Mouse (Mus musculus) intestine, embryonic 14.5 days (tissue): ENCODE data around the gene Apof. TPM values are rescaled to one million over a fixed set of nuclear protein-coding genes. Genes with fewer than 3 reads are reported as not detected.
A peak's percentile ranks its signal among the peaks of the same experiment; 100 is the strongest.

ENCODE experiments used
- ATAC-seq: fragments of 200-750 bp; cut with Nextera tagmentation; replicated peaks from 2 replicates; pipeline ENCODE4 v1.8.0; 2017; ENCODE audit warnings: low read depth, moderate number of reproducible peaks, moderate TSS enrichment, moderate library complexity; ENCODE audit not compliant: low FRiP score, low TSS enrichment
- DNase-seq: peaks from one replicate; pipeline ENCODE4 v3.0.0-alpha.2; 2018; ENCODE audit warnings: low spot score
- H3K27ac ChIP-seq: fragments of 300-500 bp; sonication (generic); 2 replicates; pipeline ENCODE4 v1.5.1; 2014; ENCODE audit warnings: low read depth, mild to moderate bottlenecking, control low read depth
- H3K27me3 ChIP-seq: fragments of 300-500 bp; sonication (generic); replicated peaks from 2 replicates; pipeline ENCODE4 v1.6.1; 2014; ENCODE audit warnings: low read length, control low read depth; ENCODE audit not compliant: control insufficient read depth, insufficient read depth
- H3K36me3 ChIP-seq: fragments of 300-500 bp; sonication (generic); 2 replicates; pipeline ENCODE4 v1.6.1; 2014; ENCODE audit warnings: low read length, control low read depth; ENCODE audit not compliant: control insufficient read depth, insufficient read depth
- H3K4me1 ChIP-seq: fragments of 300-500 bp; sonication (generic); replicated peaks from 2 replicates; pipeline ENCODE4 v1.6.1; 2014; ENCODE audit warnings: low read length, control low read depth, mixed read lengths; ENCODE audit not compliant: control insufficient read depth, insufficient read depth
- H3K4me2 ChIP-seq: fragments of 300-500 bp; sonication (generic); 2 replicates; pipeline ENCODE4 v1.6.1; 2014; ENCODE audit warnings: low read length
- H3K4me3 ChIP-seq: fragments of 300-500 bp; sonication (generic); 2 replicates; pipeline ENCODE4 v1.5.1; 2014; ENCODE audit warnings: low read depth, low read length, control low read depth, mixed read lengths
- H3K9ac ChIP-seq: fragments of 300-500 bp; sonication (generic); 2 replicates; pipeline ENCODE4 v1.6.1; 2014; ENCODE audit warnings: mild to moderate bottlenecking, low read length
- H3K9me3 ChIP-seq: fragments of 300-500 bp; sonication (generic); 2 replicates; pipeline ENCODE4 v1.6.1; 2016; ENCODE audit warnings: low read length, control low read depth; ENCODE audit not compliant: control insufficient read depth
- WGBS: fragments of 180-500 bp; shearing (Covaris S2); extraction: QIAGEN DNeasy Blood & Tissue Kit; methylation state at CpG from one replicate; pipeline ENCODE4 v1.1.7; 2014; 5-methylcytosine and 5-hydroxymethylcytosine counted together
- polyA plus RNA-seq: library from polyadenylated mRNA; unstranded; fragments of >200 nt; fragmentation: Nextera tagmentation; extraction: Ambion mirVana; gene quantifications from 2 replicates; pipeline ENCODE4 v1.2.1, GENCODE M21; 2014

Apof gene
- polyA plus RNA-seq = 0.15 TPM in 1 of 2 replicates, not detected in the other

DNA sequence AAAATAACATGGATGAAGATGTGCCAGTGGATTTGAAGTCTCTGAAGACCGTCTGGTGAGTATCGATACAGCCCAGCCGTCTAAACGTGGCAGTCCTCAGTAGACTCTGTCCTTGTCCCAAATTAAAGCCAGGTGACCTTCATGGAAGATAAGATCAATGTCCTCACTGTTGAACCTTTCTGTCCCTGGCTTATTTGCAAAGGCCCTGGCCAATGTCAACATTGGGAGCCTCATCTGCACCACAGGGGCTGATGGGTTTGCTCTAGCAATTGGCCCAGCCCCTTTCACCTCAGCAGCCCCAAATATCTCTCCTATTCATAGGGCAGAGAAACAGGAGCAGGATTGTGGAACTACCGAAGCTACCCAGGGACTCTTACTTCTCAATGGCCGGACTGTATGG is at the start of gene Apof:
TSS of gene Apof (plus strand) at position 301 of the 400 bp plus-strand sequence.
- DNase-seq (no peak), ATAC-seq (no peak)
- H3K9me3 ChIP-seq = no peaks in the 10 kb centered on the region
- no peaks in the 10 kb centered on the region for H3K36me3 ChIP-seq
- H3K4me3 ChIP-seq = no peak within 1 kb of the TSS
- no peaks in the 10 kb centered on the region for H3K27me3 ChIP-seq
- 75% methylated on average over 6 of the region's 6 CpGs for WGBS
- H3K4me1 ChIP-seq = no peaks in the 10 kb centered on the region; the same call in 1 of the 2 replicates
- H3K4me2 ChIP-seq = no peak within 1 kb of the TSS
- H3K9ac ChIP-seq = no peak within 1 kb of the TSS
- H3K27ac ChIP-seq = no peak within 1 kb of the TSS

DNA sequence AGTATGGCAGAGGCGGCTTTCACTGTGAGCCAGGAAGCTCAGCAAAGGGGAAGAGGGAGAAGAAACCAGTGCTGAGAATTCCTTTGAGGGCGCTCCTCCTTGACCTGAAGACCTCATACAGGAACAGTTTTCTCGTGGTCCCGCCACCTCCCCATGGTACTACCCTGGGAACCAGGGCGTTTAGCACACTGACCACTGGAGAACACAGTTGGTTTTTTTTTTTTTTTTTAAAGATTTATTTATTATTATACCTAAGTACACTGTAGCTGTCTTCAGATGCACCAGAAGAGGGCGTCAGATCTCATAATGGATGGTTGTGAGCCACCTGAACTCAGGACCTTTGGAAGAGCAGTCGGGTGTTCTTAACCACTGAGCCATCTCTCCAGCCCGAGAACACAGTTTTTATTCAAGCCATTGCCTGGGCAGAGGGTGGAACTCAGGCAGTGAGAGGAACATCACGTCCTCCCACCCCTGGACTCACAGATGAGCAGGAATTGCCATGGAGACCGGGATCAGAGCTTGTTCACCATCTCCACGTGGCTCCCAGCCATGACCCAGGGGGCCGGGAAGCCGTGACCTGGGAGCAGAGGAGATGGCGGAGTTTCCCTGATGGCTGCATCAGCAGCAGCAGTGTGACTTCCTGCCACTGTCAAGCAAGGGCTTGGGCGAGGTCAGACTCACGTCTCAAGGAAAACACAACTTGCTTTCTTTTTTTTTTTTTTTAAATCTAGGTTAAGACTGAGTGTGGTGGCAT is 46.8 kb upstream of the Apof start:
- Histone ChIP-seq H3K9me3 (no peaks in the 10 kb centered on the region), H3K27me3 (no peaks in the 10 kb centered on the region), H3K4me2 (no peak overlapping the region), H3K9ac (no peak overlapping the region), H3K36me3 (no peaks in the 10 kb centered on the region), H3K4me1 (no peaks in the 10 kb centered on the region), H3K27ac (no peak overlapping the region), H3K4me3 (no peak overlapping the region)
- DNase-seq = no peak
- WGBS = 61% methylated on average over 16 of the region's 16 CpGs
- no peak for ATAC-seq

DNA sequence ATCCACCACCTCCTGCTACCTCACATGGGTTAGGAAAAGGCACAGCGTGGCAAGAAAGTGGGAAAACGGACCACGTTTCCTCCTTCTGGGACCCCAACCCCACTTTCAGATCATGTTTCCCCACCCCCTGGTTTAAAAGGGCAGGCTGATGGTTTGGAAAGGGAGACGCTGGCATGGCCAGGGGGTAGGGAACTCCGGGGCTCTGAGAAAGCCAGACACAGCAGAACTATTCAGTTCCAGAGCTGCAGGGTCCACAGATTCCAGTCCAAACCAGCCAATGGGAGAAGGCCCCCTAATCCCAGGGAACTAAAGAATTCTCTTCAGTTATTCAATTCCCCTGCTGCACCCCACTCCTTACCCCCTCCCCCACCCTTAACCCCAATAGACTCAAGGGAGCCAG is 43.4 kb upstream of the Apof start:
- Histone ChIP-seq H3K4me3 (no peak overlapping the region), H3K27ac (no peak overlapping the region), H3K36me3 (no peaks in the 10 kb centered on the region), H3K9ac (no peak overlapping the region), H3K27me3 (no peaks in the 10 kb centered on the region), H3K9me3 (no peaks in the 10 kb centered on the region), H3K4me1 (no peaks in the 10 kb centered on the region), H3K4me2 (no peak overlapping the region)
- ATAC-seq = no peak
- no peak for DNase-seq
- WGBS = 50% methylated on average over 5 of the region's 5 CpGs

DNA sequence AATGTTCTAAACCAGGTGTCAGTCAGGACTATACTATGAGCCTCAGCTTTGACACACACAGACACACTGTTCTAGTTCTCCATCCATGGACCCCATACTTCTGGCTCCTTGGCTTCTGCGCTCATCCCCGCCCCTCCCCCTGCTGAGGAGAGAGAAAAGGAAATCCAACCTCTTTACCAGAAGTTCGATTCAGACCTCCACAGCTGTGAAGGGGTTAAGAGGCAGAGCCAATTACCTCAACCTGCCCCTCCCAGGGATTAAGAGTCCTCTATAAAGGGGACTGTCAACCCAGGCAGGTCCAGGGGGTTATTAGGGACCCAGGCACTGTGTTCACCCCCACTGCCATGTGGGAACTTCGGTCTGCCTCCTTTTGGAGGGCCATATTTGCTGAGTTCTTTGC is 42.9 kb upstream of the Apof start, which contains the start of gene Mip:
TSS of gene Mip (plus strand) at position 301 of the 400 bp plus-strand sequence.
- Histone ChIP-seq H3K27me3 (no peaks in the 10 kb centered on the region), H3K27ac (no peak within 1 kb of the TSS), H3K4me1 (no peaks in the 10 kb centered on the region), H3K4me3 (no peak within 1 kb of the TSS), H3K4me2 (no peak within 1 kb of the TSS), H3K36me3 (no peaks in the 10 kb centered on the region), H3K9me3 (no peaks in the 10 kb centered on the region), H3K9ac (no peak within 1 kb of the TSS)
- ATAC-seq (no peak), DNase-seq (no peak)
- WGBS = 48% methylated on average over 4 of the region's 4 CpGs

DNA sequence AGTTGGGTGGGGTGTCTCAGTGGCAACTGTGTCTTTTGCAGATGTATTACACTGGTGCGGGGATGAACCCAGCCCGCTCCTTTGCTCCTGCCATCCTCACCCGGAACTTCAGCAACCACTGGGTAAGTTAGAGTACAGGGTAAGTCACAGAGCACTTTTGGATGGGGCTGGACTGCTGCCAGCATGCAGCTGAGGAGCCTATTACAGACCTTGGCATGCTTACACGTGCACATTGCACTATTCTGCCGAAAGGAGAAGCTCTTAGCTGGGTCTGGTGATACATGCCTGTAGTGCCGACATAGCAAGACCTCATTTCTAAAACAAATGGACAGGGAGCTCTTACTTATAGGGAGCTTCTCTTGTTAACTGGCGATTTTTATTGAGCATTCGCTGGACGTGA is 40.9 kb upstream of the Apof start:
- DNase-seq (no peak), ATAC-seq (no peak)
- 79% methylated on average over 9 of the region's 9 CpGs for WGBS
- peaks cover 8% of the 10 kb centered on the region for H3K4me1 ChIP-seq
- H3K36me3 ChIP-seq = no peaks in the 10 kb centered on the region
- H3K4me3 ChIP-seq = no peak overlapping the region
- H3K4me2 ChIP-seq = no peak overlapping the region
- no peaks in the 10 kb centered on the region for H3K9me3 ChIP-seq
- H3K27me3 ChIP-seq = no peaks in the 10 kb centered on the region
- H3K27ac ChIP-seq = no peak overlapping the region
- no peak overlapping the region for H3K9ac ChIP-seq

DNA sequence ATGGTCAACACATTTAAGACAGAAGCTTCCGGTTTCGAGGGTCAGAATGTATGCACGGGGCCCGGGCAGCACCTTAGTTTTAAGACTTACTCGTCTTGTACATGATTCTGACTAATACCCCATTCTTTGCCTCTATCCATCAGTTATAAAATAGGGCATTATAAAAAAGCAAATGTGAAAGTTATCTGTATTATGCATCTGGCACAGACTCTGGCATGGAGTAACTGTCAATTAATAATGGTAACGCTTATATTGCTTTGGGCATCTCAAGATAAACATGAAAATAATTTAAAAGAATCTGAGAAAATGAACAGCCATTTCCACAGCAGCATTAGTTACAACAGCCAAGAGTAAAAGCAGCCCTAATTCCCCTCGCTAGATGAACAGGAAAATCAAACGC is 40.5 kb upstream of the Apof start:
- Histone ChIP-seq H3K9me3 (no peaks in the 10 kb centered on the region), H3K4me2 (no peak overlapping the region), H3K36me3 (no peaks in the 10 kb centered on the region), H3K27ac (no peak overlapping the region), H3K9ac (no peak overlapping the region), H3K4me1 (peaks cover 8% of the 10 kb centered on the region), H3K4me3 (no peak overlapping the region), H3K27me3 (no peaks in the 10 kb centered on the region)
- ATAC-seq (no peak), DNase-seq (no peak)
- WGBS = 93% methylated on average over 8 of the region's 8 CpGs

DNA sequence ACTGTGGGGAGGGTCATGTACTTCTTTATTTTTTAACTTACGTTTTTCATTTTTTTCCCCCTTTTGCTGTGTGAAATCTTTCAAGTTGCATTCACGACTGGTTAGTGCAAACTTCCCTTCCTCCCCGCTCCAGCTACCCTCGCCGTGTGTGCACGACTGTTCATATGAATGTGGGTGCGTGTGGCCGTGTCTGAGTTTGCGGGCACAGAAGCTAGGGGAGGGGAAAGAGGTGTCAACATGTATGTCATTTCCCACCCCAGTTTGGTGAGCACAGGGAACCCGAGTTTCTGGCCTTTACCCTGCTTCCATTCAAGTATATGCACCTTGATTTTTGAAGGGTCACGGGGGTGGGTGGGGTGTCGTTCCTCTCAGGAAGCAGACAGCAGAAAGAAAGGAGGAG is 37.9 kb upstream of the Apof start:
- H3K4me1 ChIP-seq = peaks cover 8% of the 10 kb centered on the region
- ATAC-seq (no peak), DNase-seq (no peak)
- no peaks in the 10 kb centered on the region for H3K9me3 ChIP-seq
- peak overlapping the region; percentile 93; the same call in 1 of the 2 replicates for H3K27ac ChIP-seq
- H3K27me3 ChIP-seq = no peaks in the 10 kb centered on the region
- H3K9ac ChIP-seq = no peak overlapping the region
- WGBS = 67% methylated on average over 12 of the region's 12 CpGs
- H3K4me2 ChIP-seq = no peak overlapping the region; the same call in 1 of the 2 replicates
- no peak overlapping the region for H3K4me3 ChIP-seq
- 0 out of 2 replicates have a peak, but pooled peaks cover 11% of the 10 kb centered on the region for H3K36me3 ChIP-seq

DNA sequence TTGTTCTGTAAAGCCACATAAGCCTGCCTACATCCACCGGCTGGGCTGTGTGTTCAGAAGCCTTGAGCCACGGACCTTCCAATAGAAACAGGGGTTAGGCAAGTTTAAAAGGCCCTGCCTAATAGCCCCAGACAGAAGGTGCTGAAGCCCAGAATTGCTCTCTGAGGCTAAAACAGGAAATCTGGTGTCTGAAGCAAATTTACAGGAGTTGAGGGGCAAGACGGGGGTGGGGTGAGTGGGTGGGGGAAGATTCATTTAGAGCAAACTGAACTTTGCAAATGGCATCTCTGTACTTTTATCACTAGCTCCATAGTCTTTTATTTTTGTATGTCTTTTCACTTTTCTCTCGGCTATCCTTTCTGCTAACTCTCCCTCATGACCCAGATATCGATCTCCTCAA is 37.3 kb upstream of the Apof start:
- H3K9ac ChIP-seq = peak overlapping the region; percentile 62
- no peaks in the 10 kb centered on the region for H3K9me3 ChIP-seq
- 9% methylated on average over 5 of the region's 5 CpGs for WGBS
- ATAC-seq = no peak
- peak overlapping the region; percentile 93; the same call in 1 of the 2 replicates for H3K27ac ChIP-seq
- peak overlapping the region; percentile 58 for H3K4me3 ChIP-seq
- H3K4me2 ChIP-seq = peak overlapping the region; percentile 70
- no peaks in the 10 kb centered on the region for H3K27me3 ChIP-seq
- no peak for DNase-seq
- H3K4me1 ChIP-seq = peaks cover 8% of the 10 kb centered on the region
- H3K36me3 ChIP-seq = 0 out of 2 replicates have a peak, but pooled peaks cover 11% of the 10 kb centered on the region
